Mouse (Mus musculus) spleen, adult 10 weeks (tissue): ENCODE measurements around the gene Ttc26. TPM values are rescaled to one million over a fixed set of nuclear protein-coding genes. Genes with fewer than 3 reads are reported as not detected.

Source experiments
- polyA plus RNA-seq: library from polyadenylated mRNA; stranded (reverse); fragments of 350-450 nt; fragmentation: Illumina TruSeq; extraction: RNeasy Lipid Tissue Mini Kit (QIAGEN cat#74804); gene quantifications from one replicate; pipeline ENCODE4 v1.2.3, GENCODE M21; 2015; ENCODE audit warnings: low replicate concordance; ENCODE audit not compliant: insufficient read depth

Gene Ttc26
- polyA plus RNA-seq, result 0.58 TPM

GRCm38 (mm10) chr6:38381129-38381771 is at the start of gene Ttc26:
Gene Ttc26, plus strand, starts transcription at chr6:38381469.

DNA sequence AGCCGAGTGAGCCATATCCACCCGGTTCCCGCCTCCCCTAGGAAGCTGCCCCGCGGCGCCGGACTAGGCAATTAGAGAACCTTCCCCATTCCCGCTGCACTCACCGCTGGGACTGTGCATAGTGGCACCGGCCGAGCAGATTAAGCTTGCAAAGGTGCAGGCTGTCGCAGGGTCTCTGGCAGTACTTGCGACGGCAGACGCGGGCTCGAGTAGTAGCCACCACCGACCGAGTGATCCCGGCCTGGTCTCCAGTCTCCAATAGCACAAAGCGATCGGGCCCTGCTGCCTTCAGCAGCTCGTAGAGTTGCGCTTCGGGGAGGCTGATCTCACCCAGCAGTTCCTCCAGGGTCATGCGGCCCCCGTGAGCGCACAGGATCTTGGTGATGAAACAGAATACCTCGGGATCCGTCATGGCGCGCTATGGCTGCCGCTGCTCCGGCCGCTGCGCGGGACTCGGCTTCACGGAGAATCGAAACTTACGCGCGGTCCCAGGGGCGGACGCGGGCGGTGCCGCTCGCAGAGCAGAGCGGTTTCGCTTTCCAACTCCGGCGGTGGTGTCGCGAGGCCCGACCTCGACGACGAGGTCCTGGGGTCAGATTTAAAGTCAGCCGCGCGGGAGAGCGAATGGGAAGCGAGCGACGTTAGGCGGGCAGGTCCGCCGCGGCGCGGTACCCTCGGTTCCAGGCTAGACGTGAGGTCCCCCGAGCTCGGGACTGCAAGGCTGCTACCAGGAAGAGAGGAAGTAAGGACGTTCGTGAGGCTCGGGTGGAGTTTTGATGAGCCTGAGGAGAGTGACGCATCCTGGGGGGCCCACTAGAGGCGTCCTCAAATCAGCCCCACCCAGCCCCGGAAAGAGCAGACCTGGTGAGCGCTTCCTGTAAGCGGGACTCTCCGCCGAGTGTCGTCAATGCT is 27.2 kb upstream of the Ttc26 start, which contains the start of gene Zc3hav1:
Gene Zc3hav1 (minus strand): TSS at position 793 of the 912 bp plus-strand sequence.

GRCm38 (mm10) chr6:38433261-38434033 is 52.2 kb downstream of the Ttc26 start, which contains the start of gene Ubn2:
Gene Ubn2, plus strand, starts transcription at chr6:38433950.

Other genes with a start within 250 kb of the Ttc26 start
- gene D630045J12Rik, start 127.5 kb upstream of the Ttc26 start, polyA plus RNA-seq, result 0.33 TPM
- gene Zc3hav1l, start 82.2 kb upstream of the Ttc26 start, polyA plus RNA-seq, result 3.9 TPM
- gene Zc3hav1, start 26.9 kb upstream of the Ttc26 start, polyA plus RNA-seq, result 149 TPM
- 37.8 TPM for gene Ubn2, start 52.5 kb downstream of the Ttc26 start, polyA plus RNA-seq
- 14.9 TPM for gene Fmc1, start 152.0 kb downstream of the Ttc26 start, polyA plus RNA-seq
- gene Luc7l2, start 169.9 kb downstream of the Ttc26 start, polyA plus RNA-seq, result 465 TPM